Mouse (Mus musculus) E14TG2a.4 (cell line): Measurements from ENCODE around the gene Cnfn.

Source experiments
- CTCF ChIP-seq: conservative IDR thresholded peaks from 2 replicates; pipeline ENCODE4 v1.5.1; 2014; ENCODE audit warnings: low read length
- NANOG ChIP-seq: IDR thresholded peaks from 2 replicates; pipeline ENCODE4 v1.6.1; 2014; ENCODE audit warnings: borderline replicate concordance, low read length, mixed read lengths

- TF ChIP-seq CTCF (no peak), NANOG (no peak)
Measured at GRCm38 (mm10) chr7:25412833-25413441, 43.4 kb upstream of the Cnfn start, which contains the start of gene Cxcl17.
